Mouse (Mus musculus): ENCODE measurements around the gene Stab1.

DNA sequence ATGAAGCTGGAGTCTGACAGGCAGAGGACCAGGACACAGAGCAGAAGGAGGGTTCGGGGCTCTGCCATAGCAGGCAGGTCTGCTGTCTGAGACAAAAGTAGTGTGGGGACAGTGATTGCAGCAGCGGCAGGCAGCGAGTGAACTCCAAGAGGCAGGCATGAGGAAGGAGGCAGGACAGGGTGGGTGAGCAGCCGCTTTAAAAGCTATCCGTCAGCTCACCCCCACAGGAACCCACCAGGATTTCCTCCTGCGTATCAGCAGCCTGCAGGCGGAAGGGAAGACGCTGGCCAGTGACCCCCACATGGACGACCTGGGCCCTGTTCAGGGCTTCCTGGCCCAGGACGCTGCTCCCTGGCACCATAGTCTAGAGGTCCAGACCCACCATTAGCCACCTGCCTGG, at the start of gene Stab1:
- TF ChIP-seq POLR2A (IDR thresholded peaks at IDR 0.05; ENCODE audit: insufficient read depth, low read length) (no peak), CTCF (IDR thresholded peaks at IDR 0.05; ENCODE audit: low read depth, low read length) (no peak), EP300 (IDR thresholded peaks at IDR 0.05; ENCODE audit: insufficient read depth, low read depth, low read length) (no peak)
